Mouse (Mus musculus): ENCODE data around the gene N6amt1.

The N6amt1 gene

DNA sequence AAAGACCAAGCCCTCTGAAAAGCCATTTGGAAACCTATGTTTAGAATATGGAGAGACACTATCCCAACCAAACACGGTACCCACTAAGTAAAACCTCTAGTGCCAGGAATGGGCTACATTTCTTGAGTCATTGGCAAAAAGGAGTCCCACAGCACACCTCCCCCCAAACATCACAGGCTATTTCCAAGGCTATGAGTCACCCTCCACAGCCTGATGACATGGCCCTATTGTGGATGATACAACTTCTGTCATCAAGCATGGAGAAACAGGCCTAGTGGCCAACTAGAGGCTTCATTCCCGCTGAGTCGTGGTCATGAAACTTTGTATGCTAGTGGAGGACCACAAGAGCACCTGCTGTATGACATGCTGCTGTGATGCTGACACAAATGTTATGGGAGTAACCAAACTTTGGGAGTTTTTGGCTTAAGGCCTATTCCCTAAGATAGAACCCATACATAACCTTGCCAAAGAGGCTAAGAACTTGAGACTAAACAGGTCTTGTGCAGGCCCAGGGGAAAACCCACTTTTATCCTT is 33.5 kb downstream of the N6amt1 start:
- in situ Hi-C loops (cut with MboI, MseI) = no loop called here

DNA sequence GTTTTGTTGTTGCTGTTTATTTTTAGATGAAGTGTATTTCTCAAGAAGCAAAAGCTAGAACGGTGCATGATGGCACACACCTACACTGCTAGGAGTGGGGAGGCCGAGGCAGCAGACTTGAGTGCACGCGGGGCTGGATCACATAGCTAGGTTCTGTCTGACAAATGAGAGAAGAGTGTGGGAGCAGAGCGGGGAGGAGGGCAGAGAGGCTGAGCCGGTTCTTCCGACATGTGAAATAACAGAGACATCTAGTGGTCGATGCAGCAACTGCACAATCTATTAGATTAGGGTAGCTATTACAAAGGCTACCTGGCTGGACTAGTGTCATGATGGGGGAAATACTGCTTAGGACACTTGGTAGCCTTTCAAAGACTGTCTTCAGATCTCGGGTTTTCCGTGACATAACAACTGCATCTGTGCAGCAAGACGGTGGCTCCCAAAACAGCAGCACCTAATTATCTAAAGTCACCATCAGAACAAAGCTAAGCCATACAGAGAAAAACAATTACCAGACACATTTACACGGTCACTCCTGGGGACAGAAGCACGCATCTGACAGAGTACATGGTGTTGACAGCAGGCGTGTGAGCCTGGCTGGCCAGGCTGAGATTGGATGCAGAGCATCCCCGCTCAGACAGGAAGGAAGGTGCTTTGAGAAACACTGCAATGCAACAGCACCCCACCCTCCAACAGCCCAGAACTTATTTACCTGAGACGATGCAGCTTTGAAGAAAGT is 40.0 kb downstream of the N6amt1 start:
- in situ Hi-C loops (cut with MboI, MseI) = no loop called here

DNA sequence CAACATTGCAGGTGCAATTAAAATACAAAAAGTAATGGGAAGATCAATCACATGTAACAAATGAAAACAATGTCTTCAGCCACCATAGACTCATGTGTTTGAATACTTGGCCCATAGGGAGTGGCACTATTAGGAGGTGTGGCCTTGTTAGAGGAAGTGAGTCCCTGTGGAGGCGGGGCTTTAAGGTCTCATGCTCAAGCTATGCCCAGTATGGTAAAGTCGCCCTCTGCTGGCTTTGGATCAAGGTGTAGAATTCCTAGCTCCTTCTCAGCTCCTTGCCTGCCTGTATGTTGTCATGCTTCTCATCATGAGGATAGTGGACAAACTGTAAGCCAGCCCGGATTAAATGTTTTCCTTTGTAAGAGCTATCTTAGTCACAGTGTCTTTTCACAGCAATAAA is 51.0 kb downstream of the N6amt1 start:
- in situ Hi-C loops (cut with MboI, MseI) = no loop called here

Data from T-helper 1 cell (primary cell).